Mouse (Mus musculus) bone marrow macrophage, adult 2 months (primary cell): Measurements from ENCODE around the gene Syt3.

Experiments used
- CTCF ChIP-seq: IDR thresholded peaks from 2 replicates; pipeline ENCODE4 v1.5.1; 2012; ENCODE audit warnings: low read depth, mild to moderate bottlenecking, low read length, moderate library complexity
- POLR2A ChIP-seq: IDR thresholded peaks from 2 replicates; pipeline ENCODE4 v1.6.1; 2012; ENCODE audit warnings: mild to moderate bottlenecking, low read depth, low read length, borderline replicate concordance

GRCm38 (mm10) chr7:44434089-44434488 is 50.2 kb downstream of the Syt3 start:
- no peak for TF ChIP-seq CTCF
- TF ChIP-seq POLR2A: no peak
